16 mouse cellular contexts compared by ENCODE assay signal in genomic region chr11:11182705-11183104, GRCm38 (mm10).
"Had no signal": no experiment of that assay in that cellular context is flagged by ENCODE, and none has a peak within 500 bp of the region (broad histone marks: within the 10 kb centered on the region; RNA-seq: fewer than 3 reads in every experiment).

No protein-coding gene starts in this region.

- H3K4me3 ChIP-seq: neural tube, embryonic 13.5 days; neural tube, embryonic 15.5 days; stomach, embryonic 15.5 days had no signal

- DNase-seq: retina, postnatal 1 day; right cerebral cortex, adult 18-20 months; right cerebral cortex, postnatal 14 days; right cerebral cortex, postnatal 25 days; right cerebral cortex, postnatal 4 days; spleen, adult 18-20 months; thymus, adult 18-20 months; thymus, adult 2 months; thymus, postnatal 14 days; thymus, postnatal 25 days; thymus, postnatal 36 days; thymus, postnatal 4 days had no signal

- H3K27me3 ChIP-seq: neural tube, embryonic 13.5 days; neural tube, embryonic 15.5 days; stomach, embryonic 15.5 days had no signal

- H3K4me2 ChIP-seq: neural tube, embryonic 13.5 days; neural tube, embryonic 15.5 days; stomach, embryonic 15.5 days had no signal

- H3K36me3 ChIP-seq: neural tube, embryonic 13.5 days; neural tube, embryonic 15.5 days; stomach, embryonic 15.5 days had no signal

- H3K9ac ChIP-seq: neural tube, embryonic 13.5 days; neural tube, embryonic 15.5 days; stomach, embryonic 15.5 days had no signal

- H3K27ac ChIP-seq: neural tube, embryonic 13.5 days; neural tube, embryonic 15.5 days; stomach, embryonic 15.5 days; stomach, postnatal 0 days had no signal

- H3K4me1 ChIP-seq: neural tube, embryonic 13.5 days; neural tube, embryonic 15.5 days; stomach, embryonic 15.5 days had no signal

- H3K9me3 ChIP-seq: neural tube, embryonic 13.5 days; neural tube, embryonic 15.5 days; stomach, embryonic 15.5 days had no signal
